Mouse (Mus musculus): ENCODE data around the gene Bbx.

DNA sequence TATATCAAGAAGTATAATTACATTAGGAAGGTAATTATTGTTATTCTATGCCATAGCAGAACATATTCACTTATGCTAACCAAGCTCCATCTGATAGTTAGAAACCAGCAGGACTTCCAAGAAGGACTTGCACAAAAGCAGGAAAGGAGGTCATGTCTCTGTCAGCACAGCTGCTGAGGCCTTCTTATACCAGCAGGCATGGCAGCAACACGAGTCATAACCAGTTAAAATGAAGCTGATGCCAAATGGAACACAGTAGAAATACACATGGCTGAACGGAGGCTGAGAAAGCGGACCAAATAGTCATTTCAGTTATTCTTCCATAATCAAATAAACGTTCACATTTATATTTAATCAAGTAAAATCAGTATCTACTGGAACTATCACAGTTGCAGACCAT, 125.0 kb downstream of the Bbx start:
- TF ChIP-seq E2F4 (IDR thresholded peaks at IDR 0.05; ENCODE audit: insufficient read depth), result no peak
- no peak for TF ChIP-seq TCF12 (IDR thresholded peaks at IDR 0.05; ENCODE audit: insufficient read depth, poor library complexity, severe bottlenecking)
- TF ChIP-seq USF1 (IDR thresholded peaks at IDR 0.05; ENCODE audit: low read depth), result no peak
- TF ChIP-seq CEBPB (IDR thresholded peaks at IDR 0.05; ENCODE audit: insufficient read depth, poor library complexity, severe bottlenecking), result no peak
